Mouse (Mus musculus) adrenal gland (tissue): ENCODE results near the gene Cyb5d2.

Experiments
- intact Hi-C: fragments of 180-260 bp; cut with DNase I; formaldehyde crosslinking; loops from one replicate; pipeline ENCODE4 v1.15.1; 2025
- long read RNA-seq, 2 experiments: library from polyadenylated mRNA; unstranded; transcript quantifications; one replicate each; pipeline ENCODE4 v2.0.0; 2020; ENCODE audit warnings: borderline replicate concordance in 1 of 2; ENCODE audit not compliant: insufficient replicate concordance in 1 of 2

Cyb5d2 gene
- long read RNA-seq, experiment 1, transcript Cyb5d2-201 (4 exons, 2,393 nt): major isoform, 6 of 13 reads
- long read RNA-seq, experiment 1, partial matches to known transcripts: 0 of 13 reads
- long read RNA-seq, experiment 1, other reads (novel, unspliced or antisense): 3 of 13 reads
- long read RNA-seq, experiment 2, transcript Cyb5d2-201 (4 exons, 2,393 nt): major isoform, 10 of 19 reads
- long read RNA-seq, experiment 2, partial matches to known transcripts: 3 of 19 reads
- long read RNA-seq, experiment 2, other reads (novel, unspliced or antisense): 4 of 19 reads

- intact Hi-C loops: no loop called here
Observed at GRCm38 (mm10) chr11:72795455-72796295, at the start of gene Cyb5d2, which contains the start of gene Zzef1. Cyb5d2 (minus strand) TSS chr11:72796142. Zzef1 (plus strand) TSS chr11:72796226.

- intact Hi-C loops: no loop called here
Observed at GRCm38 (mm10) chr11:72845526-72845925, 49.6 kb upstream of the Cyb5d2 start.

- intact Hi-C loops: no loop called here
Observed at GRCm38 (mm10) chr11:72843576-72843975, 47.6 kb upstream of the Cyb5d2 start.

GRCm38 (mm10) chr11:72842731-72843130 is 46.8 kb upstream of the Cyb5d2 start:
- intact Hi-C loops: no loop called here

GRCm38 (mm10) chr11:72829869-72830268 is 33.9 kb upstream of the Cyb5d2 start:
- intact Hi-C loops: no loop called here

- intact Hi-C loops: no loop called here
Observed at GRCm38 (mm10) chr11:72821041-72821440, 25.1 kb upstream of the Cyb5d2 start.

GRCm38 (mm10) chr11:72818067-72818466 is 22.1 kb upstream of the Cyb5d2 start:
- intact Hi-C loops: no loop called here

- intact Hi-C loops: no loop called here
Observed at GRCm38 (mm10) chr11:72816859-72817258, 20.9 kb upstream of the Cyb5d2 start.

GRCm38 (mm10) chr11:72814188-72814587 is 18.2 kb upstream of the Cyb5d2 start:
- intact Hi-C loops: no loop called here

- intact Hi-C loops: no loop called here
Observed at GRCm38 (mm10) chr11:72813687-72814086, 17.7 kb upstream of the Cyb5d2 start.

- intact Hi-C loops: no loop called here
Observed at GRCm38 (mm10) chr11:72807992-72808391, 12.1 kb upstream of the Cyb5d2 start.

GRCm38 (mm10) chr11:72806556-72806955 is 10.6 kb upstream of the Cyb5d2 start:
- intact Hi-C loops: no loop called here

GRCm38 (mm10) chr11:72805232-72805631 is 9.3 kb upstream of the Cyb5d2 start:
- intact Hi-C loops: no loop called here

GRCm38 (mm10) chr11:72804586-72804985 is 8.6 kb upstream of the Cyb5d2 start:
- intact Hi-C loops: no loop called here

GRCm38 (mm10) chr11:72803038-72803437 is 7.1 kb upstream of the Cyb5d2 start:
- intact Hi-C loops: no loop called here

GRCm38 (mm10) chr11:72801182-72801581 is 5.2 kb upstream of the Cyb5d2 start:
- intact Hi-C loops: no loop called here

- intact Hi-C loops: no loop called here
Observed at GRCm38 (mm10) chr11:72798112-72798511, 2.2 kb upstream of the Cyb5d2 start.

- intact Hi-C loops: no loop called here
Observed at GRCm38 (mm10) chr11:72796773-72797338, 914 bp upstream of the Cyb5d2 start.

- intact Hi-C loops: no loop called here
Observed at GRCm38 (mm10) chr11:72796296-72796687, 350 bp upstream of the Cyb5d2 start.

- intact Hi-C loops: no loop called here
Observed at GRCm38 (mm10) chr11:72795149-72795454, 840 bp downstream of the Cyb5d2 start.

GRCm38 (mm10) chr11:72792033-72792432 is 3.9 kb downstream of the Cyb5d2 start:
- intact Hi-C loops: no loop called here

- intact Hi-C loops: no loop called here
Observed at GRCm38 (mm10) chr11:72782503-72782902, 13.4 kb downstream of the Cyb5d2 start.
